Mouse (Mus musculus): ENCODE measurements around the gene Gm9639. TPM values are rescaled to one million over a fixed set of nuclear protein-coding genes. Genes with fewer than 3 reads are reported as not detected.

The Gm9639 gene
- not detected in 2 replicates for polyA plus RNA-seq (2012; rRNA removed; ENCODE audit: low replicate concordance)

GRCm38 (mm10) chr10:77794976-77795375 lies at the start of gene Gm9639:
Gene Gm9639 (minus strand): TSS chr10:77795076.

GRCm38 (mm10) chr10:77835647-77836046 lies 40.8 kb upstream of the Gm9639 start, which contains the start of gene Krtap10-10:
Gene Krtap10-10 (plus strand): TSS chr10:77835947.

GRCm38 (mm10) chr10:77826951-77827350 lies 32.1 kb upstream of the Gm9639 start, which contains the start of gene Krtap10-4:
Gene Krtap10-4 (minus strand): TSS chr10:77827095.

GRCm38 (mm10) chr10:77814382-77814781 lies 19.5 kb upstream of the Gm9639 start, which contains the start of gene Gm2696:
Gene Gm2696 (plus strand): TSS chr10:77814682.

GRCm38 (mm10) chr10:77811743-77812142 lies 16.9 kb upstream of the Gm9639 start, which contains the start of gene Gm9507:
Gene Gm9507 (minus strand): TSS chr10:77811843.

GRCm38 (mm10) chr10:77798921-77799508 lies 4.1 kb upstream of the Gm9639 start, which contains the start of gene Gm19668:
Gene Gm19668 (minus strand): TSS chr10:77799133.

GRCm38 (mm10) chr10:77787876-77788275 lies 7.0 kb downstream of the Gm9639 start, which contains the start of gene Gm7137:
Gene Gm7137 (minus strand): TSS chr10:77788200.

GRCm38 (mm10) chr10:77782442-77782841 lies 12.4 kb downstream of the Gm9639 start, which contains the start of gene Gm3250:
Gene Gm3250 (minus strand): TSS chr10:77782542.

GRCm38 (mm10) chr10:77776844-77777243 lies 18.0 kb downstream of the Gm9639 start, which contains the start of gene Gm7138:
Gene Gm7138 (minus strand): TSS chr10:77776944.

GRCm38 (mm10) chr10:77771225-77771624 lies 23.7 kb downstream of the Gm9639 start, which contains the start of gene Gm3238:
Gene Gm3238 (minus strand): TSS chr10:77771325.

GRCm38 (mm10) chr10:77759582-77759981 lies 35.3 kb downstream of the Gm9639 start, which contains the start of gene Gm3233:
Gene Gm3233 (minus strand): TSS chr10:77759682.

GRCm38 (mm10) chr10:77751254-77751653 lies 43.6 kb downstream of the Gm9639 start, which contains the start of gene Gm9736:
Gene Gm9736 (minus strand): TSS chr10:77751354.

Other genes starting within 250 kb of the Gm9639 start
- gene Pttg1ip, start 213.4 kb downstream of the Gm9639 start, polyA plus RNA-seq (2012; rRNA removed; ENCODE audit: low replicate concordance) = 99.6 and 136 TPM in 2 replicates
- 114 and 144 TPM in 2 replicates for gene Sumo3, start 189.0 kb downstream of the Gm9639 start, polyA plus RNA-seq (2012; rRNA removed; ENCODE audit: low replicate concordance)
- gene Gm49325, start 188.9 kb downstream of the Gm9639 start, polyA plus RNA-seq (2012; rRNA removed; ENCODE audit: low replicate concordance) = not detected in 2 replicates
- 18.6 and 24.1 TPM in 2 replicates for gene Ube2g2, start 172.8 kb downstream of the Gm9639 start, polyA plus RNA-seq (2012; rRNA removed; ENCODE audit: low replicate concordance)
- 0.19 and 0.56 TPM in 2 replicates for gene Tspear, start 108.5 kb downstream of the Gm9639 start, polyA plus RNA-seq (2012; rRNA removed; ENCODE audit: low replicate concordance)
- not detected in 2 replicates for gene Gm19402, start 104.3 kb downstream of the Gm9639 start, polyA plus RNA-seq (2012; rRNA removed; ENCODE audit: low replicate concordance)
- gene Gm9508, start 97.8 kb downstream of the Gm9639 start, polyA plus RNA-seq (2012; rRNA removed; ENCODE audit: low replicate concordance) = not detected in 2 replicates
- gene Gm10272, start 88.5 kb downstream of the Gm9639 start, polyA plus RNA-seq (2012; rRNA removed; ENCODE audit: low replicate concordance) = 1.1 TPM in 1 of 2 replicates, not detected in the other
- not detected in 2 replicates for gene Gm10024, start 83.6 kb downstream of the Gm9639 start, polyA plus RNA-seq (2012; rRNA removed; ENCODE audit: low replicate concordance)
- not detected in 2 replicates for gene Gm10142, start 79.3 kb downstream of the Gm9639 start, polyA plus RNA-seq (2012; rRNA removed; ENCODE audit: low replicate concordance)
- gene Krtap12-1, start 74.5 kb downstream of the Gm9639 start, polyA plus RNA-seq (2012; rRNA removed; ENCODE audit: low replicate concordance) = 0.43 TPM in 1 of 2 replicates, not detected in the other
- not detected in 2 replicates for gene Gm10100, start 68.6 kb downstream of the Gm9639 start, polyA plus RNA-seq (2012; rRNA removed; ENCODE audit: low replicate concordance)
- gene Gm18596, start 52.4 kb downstream of the Gm9639 start, polyA plus RNA-seq (2012; rRNA removed; ENCODE audit: low replicate concordance) = not detected in 2 replicates
- gene Gm9736, start 43.7 kb downstream of the Gm9639 start, polyA plus RNA-seq (2012; rRNA removed; ENCODE audit: low replicate concordance) = not detected in 2 replicates
- not detected in 2 replicates for gene Gm3233, start 35.4 kb downstream of the Gm9639 start, polyA plus RNA-seq (2012; rRNA removed; ENCODE audit: low replicate concordance)
- not detected in 2 replicates for gene Gm3238, start 23.8 kb downstream of the Gm9639 start, polyA plus RNA-seq (2012; rRNA removed; ENCODE audit: low replicate concordance)
- not detected in 2 replicates for gene Gm7138, start 18.1 kb downstream of the Gm9639 start, polyA plus RNA-seq (2012; rRNA removed; ENCODE audit: low replicate concordance)
- not detected in 2 replicates for gene Gm3250, start 12.5 kb downstream of the Gm9639 start, polyA plus RNA-seq (2012; rRNA removed; ENCODE audit: low replicate concordance)
- not detected in 2 replicates for gene Gm7137, start 6.9 kb downstream of the Gm9639 start, polyA plus RNA-seq (2012; rRNA removed; ENCODE audit: low replicate concordance)
- gene Gm19668, start 4.1 kb upstream of the Gm9639 start, polyA plus RNA-seq (2012; rRNA removed; ENCODE audit: low replicate concordance) = not detected in 2 replicates
- not detected in 2 replicates for gene Gm9507, start 16.8 kb upstream of the Gm9639 start, polyA plus RNA-seq (2012; rRNA removed; ENCODE audit: low replicate concordance)
- not detected in 2 replicates for gene Gm2696, start 19.6 kb upstream of the Gm9639 start, polyA plus RNA-seq (2012; rRNA removed; ENCODE audit: low replicate concordance)
- not detected in 2 replicates for gene Krtap10-4, start 32.0 kb upstream of the Gm9639 start, polyA plus RNA-seq (2012; rRNA removed; ENCODE audit: low replicate concordance)
- gene Krtap10-10, start 40.9 kb upstream of the Gm9639 start, polyA plus RNA-seq (2012; rRNA removed; ENCODE audit: low replicate concordance) = not detected in 2 replicates
- gene Gm36176, start 51.7 kb upstream of the Gm9639 start, polyA plus RNA-seq (2012; rRNA removed; ENCODE audit: low replicate concordance) = not detected in 2 replicates
- gene Gm10318, start 57.8 kb upstream of the Gm9639 start, polyA plus RNA-seq (2012; rRNA removed; ENCODE audit: low replicate concordance) = 0.27 TPM in 1 of 2 replicates, not detected in the other
- gene Gm3285, start 66.9 kb upstream of the Gm9639 start, polyA plus RNA-seq (2012; rRNA removed; ENCODE audit: low replicate concordance) = not detected in 2 replicates
- 6.2 and 6.9 TPM in 2 replicates for gene Lrrc3, start 107.5 kb upstream of the Gm9639 start, polyA plus RNA-seq (2012; rRNA removed; ENCODE audit: low replicate concordance)
- gene Trpm2, start 175.5 kb upstream of the Gm9639 start, polyA plus RNA-seq (2012; rRNA removed; ENCODE audit: low replicate concordance) = 1.3 and 2.2 TPM in 2 replicates
- gene 1810043G02Rik, start 183.4 kb upstream of the Gm9639 start, polyA plus RNA-seq (2012; rRNA removed; ENCODE audit: low replicate concordance) = 13.2 and 15.9 TPM in 2 replicates
- 31.3 and 60.7 TPM in 2 replicates for gene Pfkl, start 215.0 kb upstream of the Gm9639 start, polyA plus RNA-seq (2012; rRNA removed; ENCODE audit: low replicate concordance)
- gene Dnmt3l, start 246.9 kb upstream of the Gm9639 start, polyA plus RNA-seq (2012; rRNA removed; ENCODE audit: low replicate concordance) = 0.21 and 0.59 TPM in 2 replicates
- 0.36 and 0.49 TPM in 2 replicates for gene Aire, start 248.5 kb upstream of the Gm9639 start, polyA plus RNA-seq (2012; rRNA removed; ENCODE audit: low replicate concordance)